Mouse (Mus musculus) myocyte (in vitro differentiated cells): Measurements from ENCODE around the gene Anks1.

Experiments
- MAX ChIP-seq: IDR thresholded peaks from one replicate; pipeline ENCODE4 v1.6.1; 2011; ENCODE audit warnings: low read depth, mild to moderate bottlenecking, control low read depth
- MYOD1 ChIP-seq, 3 experiments: IDR thresholded peaks; one replicate each; pipeline ENCODE4 v1.6.1; 2011; ENCODE audit warnings: control low read depth in 2 of 3, low read depth in 2 of 3, mild to moderate bottlenecking in 2 of 3, moderate library complexity in 1 of 3; ENCODE audit not compliant: insufficient read length in 2 of 3, control insufficient read depth in 1 of 3
- MYOG ChIP-seq, 3 experiments: IDR thresholded peaks; one replicate each; pipeline ENCODE4 v1.6.1; 2011; ENCODE audit warnings: control low read depth in 2 of 3, low read depth in 2 of 3, mild to moderate bottlenecking in 2 of 3; ENCODE audit not compliant: insufficient read length in 2 of 3, control insufficient read depth in 1 of 3, insufficient read depth in 1 of 3
- POLR2A ChIP-seq: IDR thresholded peaks from one replicate; pipeline ENCODE4 v1.6.1; 2011; ENCODE audit warnings: low read depth, mild to moderate bottlenecking, control low read depth, moderate library complexity; ENCODE audit not compliant: insufficient read length
- POLR2AphosphoS2 ChIP-seq: IDR thresholded peaks from one replicate; pipeline ENCODE4 v1.6.1; 2011; ENCODE audit warnings: low read depth, control low read depth; ENCODE audit not compliant: insufficient read length
- TCF12 ChIP-seq: IDR thresholded peaks from one replicate; pipeline ENCODE4 v1.6.1; 2011; ENCODE audit warnings: mild to moderate bottlenecking, control low read depth; ENCODE audit not compliant: poor library complexity, insufficient read depth, severe bottlenecking
- TCF3 ChIP-seq: IDR thresholded peaks from one replicate; pipeline ENCODE4 v1.6.1; 2011; ENCODE audit warnings: low read depth, control low read depth; ENCODE audit not compliant: insufficient read length
- USF1 ChIP-seq: IDR thresholded peaks from one replicate; pipeline ENCODE4 v1.6.1; 2011; ENCODE audit warnings: low read depth, mild to moderate bottlenecking, control low read depth, moderate library complexity

- TF ChIP-seq POLR2A (no peak), TCF12 (no peak), USF1 (no peak), TCF3 (no peak), MYOD1 (IDR thresholded peaks at IDR 0.05; ENCODE audit: control insufficient read depth in 1 of 3, insufficient read length in 2 of 3, low read depth in 2 of 3) (no peak), POLR2AphosphoS2 (no peak), MAX (no peak), MYOG (IDR thresholded peaks at IDR 0.05; ENCODE audit: control insufficient read depth in 1 of 3, insufficient read depth in 1 of 3, insufficient read length in 2 of 3, low read depth in 2 of 3) (no peak)
These were observed 109.7 kb downstream of the Anks1 start for GRCm38 (mm10) chr17:28018776-28019175.
